Mouse (Mus musculus): Measurements from ENCODE around the gene Ctnnbl1. TPM values are rescaled to one million over a fixed set of nuclear protein-coding genes. Genes with fewer than 3 reads are reported as not detected.

Ctnnbl1 gene
- polyA plus RNA-seq, 2 experiments, result 11.6 to 19.2 TPM

- H3K9ac ChIP-seq (replicated peaks), result no peak overlapping the region
- H3K27ac ChIP-seq, result no peak overlapping the region
- ATAC-seq (ENCODE audit: insufficient read depth), result peak; percentile 45; the same call in 1 of the 2 replicates
- no peak overlapping the region for H3K4me2 ChIP-seq (ENCODE audit: low read depth)
- no peaks in the 10 kb centered on the region for H3K36me3 ChIP-seq (replicated peaks; ENCODE audit: control insufficient read depth, insufficient read depth, low read depth)
- peaks cover 0 to 6% of the 10 kb centered on the region in 2 experiments; a peak in 2 of 4 replicates for H3K4me1 ChIP-seq (replicated peaks; ENCODE audit: control insufficient read depth in 2 of 2, insufficient read depth in 2 of 2, low read length in 1 of 2)
- H3K27me3 ChIP-seq (ENCODE audit: control insufficient read depth, insufficient read depth, low read length), result no peaks in the 10 kb centered on the region; the same call in 1 of the 2 replicates
- peak in 1 of 3 experiments; percentile 18 for DNase-seq (ENCODE audit: low read depth in 3 of 3, low spot score in 3 of 3)
- no peaks in the 10 kb centered on the region for H3K9me3 ChIP-seq (ENCODE audit: control insufficient read depth, low read length)
- TF ChIP-seq EP300 (IDR thresholded peaks at IDR 0.05; ENCODE audit: low read depth), result peak; percentile 38
- no peak for TF ChIP-seq CTCF (IDR thresholded peaks at IDR 0.05; ENCODE audit: low read depth)
- H3K4me3 ChIP-seq (ENCODE audit: insufficient read depth in 1 of 2, low read depth in 2 of 2, low read length in 2 of 2), result no peak overlapping the region
- 32% methylated on average over 11 of the region's 11 CpGs for WGBS (ENCODE audit: insufficient replicate concordance)
These were observed 198.4 kb downstream of the Ctnnbl1 start for GRCm38 (mm10) chr2:157935444-157936171.

GRCm38 (mm10) chr2:157936676-157937075 is 199.5 kb downstream of the Ctnnbl1 start:
- H3K9ac ChIP-seq (replicated peaks), result no peak overlapping the region
- WGBS (ENCODE audit: insufficient replicate concordance), result 56% methylated on average over 4 of the region's 4 CpGs
- ATAC-seq (ENCODE audit: insufficient read depth) (no peak), DNase-seq (ENCODE audit: low read depth in 3 of 3, low spot score in 3 of 3) (no peak)
- no peaks in the 10 kb centered on the region for H3K36me3 ChIP-seq (replicated peaks; ENCODE audit: control insufficient read depth, insufficient read depth, low read depth)
- H3K4me1 ChIP-seq (replicated peaks; ENCODE audit: control insufficient read depth in 2 of 2, insufficient read depth in 2 of 2, low read length in 1 of 2), result peaks cover 0 to 6% of the 10 kb centered on the region in 2 experiments; a peak in 2 of 4 replicates
- no peaks in the 10 kb centered on the region for H3K9me3 ChIP-seq (ENCODE audit: control insufficient read depth, low read length)
- H3K27me3 ChIP-seq (ENCODE audit: control insufficient read depth, insufficient read depth, low read length), result peaks cover 10% of the 10 kb centered on the region
- TF ChIP-seq CTCF (IDR thresholded peaks at IDR 0.05; ENCODE audit: low read depth) (peak; percentile 10; the same call in 1 of the 2 replicates), EP300 (IDR thresholded peaks at IDR 0.05; ENCODE audit: low read depth) (no peak)
- no peak overlapping the region for H3K4me2 ChIP-seq (ENCODE audit: low read depth)
- H3K27ac ChIP-seq, result no peak overlapping the region
- H3K4me3 ChIP-seq (ENCODE audit: insufficient read depth in 1 of 2, low read depth in 2 of 2, low read length in 2 of 2), result no peak overlapping the region

DNA sequence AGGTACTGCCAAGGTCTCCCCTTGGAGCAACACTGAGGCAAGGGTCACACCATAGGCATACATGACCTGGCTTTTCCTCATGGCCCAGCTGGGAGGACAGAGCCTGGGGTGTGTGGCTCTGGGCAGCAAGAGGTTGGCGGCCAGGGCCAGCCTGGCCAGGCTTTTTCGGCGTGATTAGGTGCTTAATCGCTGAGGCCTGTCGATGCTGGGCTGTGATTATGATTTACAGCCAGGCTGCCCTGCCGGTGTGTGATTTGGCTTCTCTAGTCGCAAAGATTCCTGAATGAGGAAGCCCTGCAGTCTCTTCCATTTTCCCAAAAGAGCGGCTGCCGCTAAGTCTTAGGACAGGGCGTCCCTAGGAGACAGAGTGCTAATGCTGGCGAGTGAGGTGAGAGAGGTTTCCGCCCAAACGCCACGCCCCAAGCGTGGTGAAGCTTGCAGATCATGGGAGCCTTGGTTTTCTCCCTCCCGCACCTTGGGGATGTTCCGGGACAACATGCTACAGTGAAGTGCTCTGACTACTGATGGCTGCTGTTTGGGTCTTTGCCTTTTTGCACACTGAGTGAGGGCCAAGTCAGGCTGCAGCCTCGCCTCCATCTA is 203.5 kb downstream of the Ctnnbl1 start:
- H3K4me2 ChIP-seq (ENCODE audit: low read depth), result no peak overlapping the region
- DNase-seq (ENCODE audit: low read depth in 3 of 3, low spot score in 3 of 3) (no peak), ATAC-seq (ENCODE audit: insufficient read depth) (no peak)
- H3K36me3 ChIP-seq (replicated peaks; ENCODE audit: control insufficient read depth, insufficient read depth, low read depth), result no peaks in the 10 kb centered on the region
- H3K27ac ChIP-seq, result no peak overlapping the region
- WGBS (ENCODE audit: insufficient replicate concordance), result 6% methylated on average over 18 of the region's 18 CpGs
- H3K27me3 ChIP-seq (ENCODE audit: control insufficient read depth, insufficient read depth, low read length), result peaks cover 36% of the 10 kb centered on the region
- TF ChIP-seq CTCF (IDR thresholded peaks at IDR 0.05; ENCODE audit: low read depth) (no peak), EP300 (IDR thresholded peaks at IDR 0.05; ENCODE audit: low read depth) (no peak)
- H3K4me3 ChIP-seq (ENCODE audit: insufficient read depth in 1 of 2, low read depth in 2 of 2, low read length in 2 of 2), result no peak overlapping the region
- no peaks in the 10 kb centered on the region for H3K9me3 ChIP-seq (ENCODE audit: control insufficient read depth, low read length)
- peaks cover 0 to 5% of the 10 kb centered on the region in 2 experiments; a peak in 2 of 4 replicates for H3K4me1 ChIP-seq (replicated peaks; ENCODE audit: control insufficient read depth in 2 of 2, insufficient read depth in 2 of 2, low read length in 1 of 2)
- H3K9ac ChIP-seq (replicated peaks), result no peak overlapping the region

Other genes with a start within 250 kb of the Ctnnbl1 start
- gene Nnat, start 177.3 kb upstream of the Ctnnbl1 start, polyA plus RNA-seq (2012; rRNA removed), result 12.8 and 21.0 TPM in 2 replicates
- gene Nnat, start 177.3 kb upstream of the Ctnnbl1 start, polyA plus RNA-seq (2014; fragmentation: Nextera tagmentation; extraction: Ambion mirVana), result 10.5 and 11.6 TPM in 2 replicates
- 5.7 and 7.1 TPM in 2 replicates for gene Blcap, start 166.1 kb upstream of the Ctnnbl1 start, polyA plus RNA-seq (2012; rRNA removed)
- 7.1 and 8.0 TPM in 2 replicates for gene Blcap, start 166.1 kb upstream of the Ctnnbl1 start, polyA plus RNA-seq (2014; fragmentation: Nextera tagmentation; extraction: Ambion mirVana)
- 0.06 and 0.13 TPM in 2 replicates for gene Vstm2l, start 177.3 kb downstream of the Ctnnbl1 start, polyA plus RNA-seq (2012; rRNA removed)
- gene Vstm2l, start 177.3 kb downstream of the Ctnnbl1 start, polyA plus RNA-seq (2014; fragmentation: Nextera tagmentation; extraction: Ambion mirVana), result not detected in 2 replicates

All from liver, embryonic 14.5 days (tissue).